Mouse (Mus musculus): ENCODE data around the gene Olfr683. TPM values are rescaled to one million over a fixed set of nuclear protein-coding genes. Genes with fewer than 3 reads are reported as not detected.
"Not testable (repeated sequence)": the region's sequence is repeated elsewhere in the genome, so short reads cannot be mapped to it uniquely, and the experiment has no call there.

Olfr683 gene
- polyA plus RNA-seq (2011; ENCODE audit: insufficient read depth, insufficient read length, low read depth, missing spikeins) = not detected in 2 replicates

DNA sequence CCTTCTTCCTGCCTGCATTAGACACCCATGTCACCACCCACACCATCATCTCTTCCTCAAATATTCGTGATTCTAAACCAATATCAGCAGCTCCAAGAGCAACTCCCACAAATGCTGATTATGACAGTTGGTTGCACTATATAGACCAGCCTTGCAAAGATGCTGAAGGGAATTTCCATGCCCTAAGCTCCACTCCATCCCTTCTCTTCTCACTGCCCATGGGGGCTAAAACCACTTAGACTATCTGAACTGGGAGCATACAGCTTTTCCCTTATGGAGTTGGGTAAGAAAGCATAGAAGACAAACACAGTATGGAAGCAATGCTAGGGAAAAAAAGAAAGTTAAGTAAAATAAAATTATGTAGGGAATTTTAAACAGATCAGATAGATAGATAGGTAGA, at the start of gene Olfr683:
Olfr683 (minus strand) TSS at position 101 of the 400 bp plus-strand sequence.
- Histone ChIP-seq H3K9ac (ENCODE audit: low read depth, poor library complexity, severe bottlenecking) (no peak within 1 kb of the TSS), H3K27ac (ENCODE audit: insufficient read depth, low read length) (no peak within 1 kb of the TSS), H3K27me3 (ENCODE audit: control insufficient read depth, insufficient read depth, low read length, poor library complexity, severe bottlenecking) (no peaks in the 10 kb centered on the region), H3K4me3 (ENCODE audit: low read depth, low read length) (no peak within 1 kb of the TSS), H3K9me3 (replicated peaks; ENCODE audit: control insufficient read depth, insufficient read depth, low read length, poor library complexity, severe bottlenecking) (no peaks in the 10 kb centered on the region), H3K4me1 (ENCODE audit: control insufficient read depth, insufficient read depth, low read length) (no peaks in the 10 kb centered on the region), H3K36me3 (ENCODE audit: control insufficient read depth, insufficient read depth, low read length, poor library complexity, severe bottlenecking) (no peaks in the 10 kb centered on the region)
- TF ChIP-seq POLR2A (IDR thresholded peaks at IDR 0.05; ENCODE audit: insufficient read depth, low read length) (no peak), EP300 (IDR thresholded peaks at IDR 0.05; ENCODE audit: insufficient read depth, low read depth, low read length) (no peak), CTCF (IDR thresholded peaks at IDR 0.05; ENCODE audit: low read depth, low read length) (no peak)

DNA sequence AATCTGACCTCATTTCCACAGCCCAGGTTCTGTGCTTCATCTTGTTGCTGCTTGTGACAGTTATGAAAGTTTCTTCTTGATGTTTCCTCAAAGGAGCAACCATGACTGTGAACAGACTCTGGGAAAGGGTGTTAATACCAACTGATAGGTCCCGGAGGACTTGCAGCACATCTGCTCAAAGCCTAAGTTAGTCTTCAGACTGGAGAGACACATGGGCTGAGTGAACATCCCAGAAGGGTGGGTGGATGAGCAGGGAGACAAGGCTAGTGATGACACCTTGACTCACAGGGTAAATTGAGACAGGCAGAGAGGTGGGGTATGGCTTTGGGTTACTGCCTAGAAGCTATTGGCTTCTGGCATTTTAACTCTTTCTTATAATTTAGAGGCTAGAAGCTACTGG, 39.1 kb upstream of the Olfr683 start, which contains the start of gene Olfr685:
Olfr685 (minus strand) TSS at position 101 of the 400 bp plus-strand sequence.
- Histone ChIP-seq H3K27ac (ENCODE audit: insufficient read depth, low read length) (no peak within 1 kb of the TSS), H3K4me3 (ENCODE audit: low read depth, low read length) (no peak within 1 kb of the TSS), H3K9me3 (replicated peaks; ENCODE audit: control insufficient read depth, insufficient read depth, low read length, poor library complexity, severe bottlenecking) (no peaks in the 10 kb centered on the region), H3K9ac (ENCODE audit: low read depth, poor library complexity, severe bottlenecking) (no peak within 1 kb of the TSS), H3K36me3 (ENCODE audit: control insufficient read depth, insufficient read depth, low read length, poor library complexity, severe bottlenecking) (no peaks in the 10 kb centered on the region), H3K4me1 (ENCODE audit: control insufficient read depth, insufficient read depth, low read length) (no peaks in the 10 kb centered on the region), H3K27me3 (ENCODE audit: control insufficient read depth, insufficient read depth, low read length, poor library complexity, severe bottlenecking) (no peaks in the 10 kb centered on the region)
- TF ChIP-seq CTCF (IDR thresholded peaks at IDR 0.05; ENCODE audit: low read depth, low read length) (no peak), EP300 (IDR thresholded peaks at IDR 0.05; ENCODE audit: insufficient read depth, low read depth, low read length) (no peak), POLR2A (IDR thresholded peaks at IDR 0.05; ENCODE audit: insufficient read depth, low read length) (no peak)

DNA sequence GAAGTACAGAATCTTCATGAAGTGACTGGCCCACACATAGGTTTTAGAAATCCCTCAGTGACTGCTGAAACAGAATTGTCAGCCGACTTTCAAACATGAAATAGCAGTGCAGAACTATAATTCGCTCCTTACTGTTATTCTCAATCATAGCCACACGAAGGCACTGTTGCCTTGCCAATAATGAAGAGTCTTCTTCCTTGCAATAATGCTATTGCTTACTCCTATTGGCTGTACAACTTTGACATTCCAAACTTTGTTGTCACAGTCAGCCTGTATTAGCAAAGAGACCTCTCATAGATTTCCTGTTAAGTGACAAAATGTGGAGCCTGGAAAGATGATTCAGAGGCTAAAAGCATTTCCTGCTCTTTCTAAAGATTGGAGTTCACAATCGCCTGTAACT, 24.0 kb upstream of the Olfr683 start:
- Histone ChIP-seq H3K4me3 (ENCODE audit: low read depth, low read length) (no peak overlapping the region), H3K27ac (ENCODE audit: insufficient read depth, low read length) (no peak overlapping the region), H3K36me3 (ENCODE audit: control insufficient read depth, insufficient read depth, low read length, poor library complexity, severe bottlenecking) (no peaks in the 10 kb centered on the region), H3K9ac (ENCODE audit: low read depth, poor library complexity, severe bottlenecking) (no peak overlapping the region), H3K4me1 (ENCODE audit: control insufficient read depth, insufficient read depth, low read length) (no peaks in the 10 kb centered on the region), H3K27me3 (ENCODE audit: control insufficient read depth, insufficient read depth, low read length, poor library complexity, severe bottlenecking) (no peaks in the 10 kb centered on the region), H3K9me3 (replicated peaks; ENCODE audit: control insufficient read depth, insufficient read depth, low read length, poor library complexity, severe bottlenecking) (no peaks in the 10 kb centered on the region)
- TF ChIP-seq POLR2A (IDR thresholded peaks at IDR 0.05; ENCODE audit: insufficient read depth, low read length) = no peak
- TF ChIP-seq EP300 (IDR thresholded peaks at IDR 0.05; ENCODE audit: insufficient read depth, low read depth, low read length) = no peak
- no peak for TF ChIP-seq CTCF (IDR thresholded peaks at IDR 0.05; ENCODE audit: low read depth, low read length)

DNA sequence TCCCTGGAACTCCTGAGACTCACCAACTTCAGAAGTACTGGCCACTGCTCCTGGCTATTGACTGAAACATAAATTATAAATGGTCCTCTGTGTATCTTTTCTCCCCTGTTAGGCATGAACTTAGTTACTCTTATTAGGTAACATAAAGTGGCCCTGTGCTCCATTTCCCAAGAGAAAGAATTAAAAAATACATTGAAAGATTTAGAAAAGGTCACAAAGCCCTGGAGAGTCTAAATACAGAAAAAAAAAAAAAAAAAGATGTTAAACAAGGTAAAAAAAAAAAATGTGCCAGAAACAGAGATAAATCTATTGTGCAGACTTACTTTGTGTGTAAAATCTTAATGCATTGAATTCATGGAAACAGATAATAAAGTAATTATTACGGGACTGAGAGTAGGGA, 16.7 kb upstream of the Olfr683 start, which contains the start of gene Olfr684:
Olfr684 (minus strand) TSS at position 101 of the 400 bp plus-strand sequence.
- H3K4me3 ChIP-seq (ENCODE audit: low read depth, low read length) = no peak within 1 kb of the TSS
- H3K36me3 ChIP-seq (ENCODE audit: control insufficient read depth, insufficient read depth, low read length, poor library complexity, severe bottlenecking) = no peaks in the 10 kb centered on the region
- H3K27ac ChIP-seq (ENCODE audit: insufficient read depth, low read length) = no peak within 1 kb of the TSS
- TF ChIP-seq POLR2A (IDR thresholded peaks at IDR 0.05; ENCODE audit: insufficient read depth, low read length) (no peak), CTCF (IDR thresholded peaks at IDR 0.05; ENCODE audit: low read depth, low read length) (no peak), EP300 (IDR thresholded peaks at IDR 0.05; ENCODE audit: insufficient read depth, low read depth, low read length) (no peak)
- H3K9ac ChIP-seq (ENCODE audit: low read depth, poor library complexity, severe bottlenecking) = no peak within 1 kb of the TSS
- H3K9me3 ChIP-seq (replicated peaks; ENCODE audit: control insufficient read depth, insufficient read depth, low read length, poor library complexity, severe bottlenecking) = no peaks in the 10 kb centered on the region
- no peaks in the 10 kb centered on the region for H3K27me3 ChIP-seq (ENCODE audit: control insufficient read depth, insufficient read depth, low read length, poor library complexity, severe bottlenecking)
- H3K4me1 ChIP-seq (ENCODE audit: control insufficient read depth, insufficient read depth, low read length) = no peaks in the 10 kb centered on the region

DNA sequence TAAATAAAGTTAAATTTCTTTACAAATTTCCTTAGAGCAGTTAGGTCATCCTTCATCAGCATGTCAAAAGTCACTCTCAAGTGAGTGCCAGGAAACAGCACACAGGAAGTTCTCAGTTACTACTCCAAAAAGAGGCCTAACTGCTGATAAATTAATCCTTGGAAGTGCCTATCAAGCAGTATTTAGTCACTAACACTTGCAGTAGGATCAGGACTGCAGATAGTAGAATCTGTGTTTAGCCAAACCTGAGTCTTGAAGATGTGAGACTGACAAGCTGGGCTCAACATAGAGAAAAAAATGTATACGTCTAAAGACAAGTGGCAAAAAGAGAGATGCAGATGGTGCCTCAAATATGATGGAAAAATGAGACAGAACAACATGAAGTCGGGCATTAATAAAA, 5.5 kb downstream of the Olfr683 start:
- TF ChIP-seq EP300 (IDR thresholded peaks at IDR 0.05; ENCODE audit: insufficient read depth, low read depth, low read length) (no peak), CTCF (IDR thresholded peaks at IDR 0.05; ENCODE audit: low read depth, low read length) (no peak), POLR2A (IDR thresholded peaks at IDR 0.05; ENCODE audit: insufficient read depth, low read length) (no peak)
- Histone ChIP-seq H3K4me1 (ENCODE audit: control insufficient read depth, insufficient read depth, low read length) (no peaks in the 10 kb centered on the region), H3K9ac (ENCODE audit: low read depth, poor library complexity, severe bottlenecking) (no peak overlapping the region), H3K36me3 (ENCODE audit: control insufficient read depth, insufficient read depth, low read length, poor library complexity, severe bottlenecking) (no peaks in the 10 kb centered on the region), H3K27me3 (ENCODE audit: control insufficient read depth, insufficient read depth, low read length, poor library complexity, severe bottlenecking) (no peaks in the 10 kb centered on the region), H3K9me3 (replicated peaks; ENCODE audit: control insufficient read depth, insufficient read depth, low read length, poor library complexity, severe bottlenecking) (no peaks in the 10 kb centered on the region), H3K4me3 (ENCODE audit: low read depth, low read length) (no peak overlapping the region), H3K27ac (ENCODE audit: insufficient read depth, low read length) (no peak overlapping the region)

DNA sequence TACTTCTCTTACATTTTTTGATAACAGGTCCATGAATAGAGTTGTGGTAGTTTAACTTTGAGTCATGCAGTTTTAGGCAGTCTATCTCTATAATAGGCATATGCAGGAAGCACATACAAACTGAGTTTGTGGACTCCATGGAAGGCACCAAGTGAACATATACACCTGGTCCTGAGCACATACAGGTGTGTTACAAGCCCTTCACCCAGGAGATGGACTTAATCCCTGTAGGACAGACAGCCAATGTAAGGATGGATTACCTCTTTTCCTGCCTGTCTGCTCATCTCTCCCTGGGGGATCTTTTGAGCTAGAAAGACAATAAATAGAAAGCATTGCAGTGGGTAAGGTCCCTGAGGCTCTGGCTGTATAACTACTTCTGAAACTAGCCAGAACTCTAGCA, 30.3 kb downstream of the Olfr683 start, which contains the start of gene Olfr681:
Olfr681 (plus strand) TSS at position 301 of the 400 bp plus-strand sequence.
- Histone ChIP-seq H3K9me3 (replicated peaks; ENCODE audit: control insufficient read depth, insufficient read depth, low read length, poor library complexity, severe bottlenecking) (no peaks in the 10 kb centered on the region), H3K4me3 (ENCODE audit: low read depth, low read length) (no peak within 1 kb of the TSS), H3K4me1 (ENCODE audit: control insufficient read depth, insufficient read depth, low read length) (no peaks in the 10 kb centered on the region), H3K27ac (ENCODE audit: insufficient read depth, low read length) (no peak within 1 kb of the TSS), H3K9ac (ENCODE audit: low read depth, poor library complexity, severe bottlenecking) (no peak within 1 kb of the TSS), H3K27me3 (ENCODE audit: control insufficient read depth, insufficient read depth, low read length, poor library complexity, severe bottlenecking) (no peaks in the 10 kb centered on the region), H3K36me3 (ENCODE audit: control insufficient read depth, insufficient read depth, low read length, poor library complexity, severe bottlenecking) (no peaks in the 10 kb centered on the region)
- TF ChIP-seq EP300 (IDR thresholded peaks at IDR 0.05; ENCODE audit: insufficient read depth, low read depth, low read length) (no peak), CTCF (IDR thresholded peaks at IDR 0.05; ENCODE audit: low read depth, low read length) (no peak), POLR2A (IDR thresholded peaks at IDR 0.05; ENCODE audit: insufficient read depth, low read length) (no peak)

DNA sequence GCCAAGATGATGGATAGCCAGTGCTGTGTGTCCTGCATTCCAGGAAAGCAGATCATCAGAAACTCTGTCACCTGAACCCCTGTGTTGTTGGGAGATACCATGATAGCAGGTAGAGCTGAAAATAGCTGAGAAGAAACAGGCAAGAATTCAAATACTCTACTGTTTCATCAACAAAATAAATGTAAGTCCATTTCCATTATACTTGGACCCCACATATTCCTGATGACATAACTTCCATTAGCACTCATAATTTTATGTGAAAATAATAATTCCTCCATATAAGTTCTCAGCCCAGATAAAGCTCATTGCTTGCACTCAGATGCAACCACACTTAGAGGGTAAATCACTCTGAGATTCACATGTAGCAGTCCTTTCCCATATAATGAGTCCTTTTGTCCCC, 54.1 kb downstream of the Olfr683 start, which contains the start of gene Olfr680-ps1:
Olfr680-ps1 (minus strand) TSS at position 101 of the 400 bp plus-strand sequence.
- not testable (repeated sequence) for H3K4me3 ChIP-seq (ENCODE audit: low read depth, low read length); H3K9ac ChIP-seq (ENCODE audit: low read depth, poor library complexity, severe bottlenecking); H3K4me1 ChIP-seq (ENCODE audit: control insufficient read depth, insufficient read depth, low read length); H3K36me3 ChIP-seq (ENCODE audit: control insufficient read depth, insufficient read depth, low read length, poor library complexity, severe bottlenecking); H3K27ac ChIP-seq (ENCODE audit: insufficient read depth, low read length); H3K27me3 ChIP-seq (ENCODE audit: control insufficient read depth, insufficient read depth, low read length, poor library complexity, severe bottlenecking); H3K9me3 ChIP-seq (replicated peaks; ENCODE audit: control insufficient read depth, insufficient read depth, low read length, poor library complexity, severe bottlenecking)
